Mouse (Mus musculus) adrenal gland, postnatal 10 days (tissue): ENCODE measurements at regions not wholly inside any gene's neighbourhood (a gene's known extent, or its start where the extent isn't known, plus 50 kb on each side); places are given as distances from the start of the nearest gene placed in this dataset.
A peak's percentile ranks its signal among the peaks of the same experiment; 100 is the strongest.

Experiments used
- DNase-seq: peaks from one replicate; pipeline ENCODE4 v3.0.0; 2021; ENCODE audit warnings: mixed read lengths

GRCm38 (mm10) chr12:106128944-106129724 is 119.1 kb downstream of the Vrk1 start:
- DNase-seq: no peak

GRCm38 (mm10) chr12:106130071-106130676 is 120.1 kb downstream of the Vrk1 start:
- DNase-seq: no peak

- DNase-seq: no peak
Observed at GRCm38 (mm10) chr12:106132715-106133114, 122.7 kb downstream of the Vrk1 start.

GRCm38 (mm10) chr12:106138466-106138865 is 128.4 kb downstream of the Vrk1 start:
- no peak for DNase-seq

GRCm38 (mm10) chr12:106139491-106139890 is 129.5 kb downstream of the Vrk1 start:
- no peak for DNase-seq

GRCm38 (mm10) chr12:106139927-106140326 is 129.9 kb downstream of the Vrk1 start:
- DNase-seq: no peak

- no peak for DNase-seq
Observed at GRCm38 (mm10) chr12:106140671-106141070, 130.6 kb downstream of the Vrk1 start.

- no peak for DNase-seq
Observed at GRCm38 (mm10) chr12:106143548-106143947, 133.5 kb downstream of the Vrk1 start.

GRCm38 (mm10) chr12:106156837-106157236 is 146.8 kb downstream of the Vrk1 start:
- no peak for DNase-seq

GRCm38 (mm10) chr12:106157827-106158226 is 147.8 kb downstream of the Vrk1 start:
- DNase-seq: no peak

GRCm38 (mm10) chr12:106158620-106159019 is 148.6 kb downstream of the Vrk1 start:
- no peak for DNase-seq

GRCm38 (mm10) chr12:106171301-106171700 is 161.3 kb downstream of the Vrk1 start:
- no peak for DNase-seq

- no peak for DNase-seq
Observed at GRCm38 (mm10) chr12:106173211-106173610, 163.2 kb downstream of the Vrk1 start.

- DNase-seq: peak; percentile 6
Observed at GRCm38 (mm10) chr12:106174070-106174980, 164.3 kb downstream of the Vrk1 start.

GRCm38 (mm10) chr12:106174981-106175700 is 165.1 kb downstream of the Vrk1 start:
- DNase-seq: peak; percentile 3

- no peak for DNase-seq
Observed at GRCm38 (mm10) chr12:106177302-106177701, 167.3 kb downstream of the Vrk1 start.

- DNase-seq: no peak
Observed at GRCm38 (mm10) chr12:106177861-106178260, 167.8 kb downstream of the Vrk1 start.

- DNase-seq: no peak
Observed at GRCm38 (mm10) chr12:106178688-106179205, 168.7 kb downstream of the Vrk1 start.

GRCm38 (mm10) chr12:106182923-106183322 is 172.9 kb downstream of the Vrk1 start:
- DNase-seq: no peak

GRCm38 (mm10) chr12:106183973-106184372 is 173.9 kb downstream of the Vrk1 start:
- no peak for DNase-seq

- no peak for DNase-seq
Observed at GRCm38 (mm10) chr12:106185398-106186077, 175.5 kb downstream of the Vrk1 start.
